In the genomic region with DNA sequence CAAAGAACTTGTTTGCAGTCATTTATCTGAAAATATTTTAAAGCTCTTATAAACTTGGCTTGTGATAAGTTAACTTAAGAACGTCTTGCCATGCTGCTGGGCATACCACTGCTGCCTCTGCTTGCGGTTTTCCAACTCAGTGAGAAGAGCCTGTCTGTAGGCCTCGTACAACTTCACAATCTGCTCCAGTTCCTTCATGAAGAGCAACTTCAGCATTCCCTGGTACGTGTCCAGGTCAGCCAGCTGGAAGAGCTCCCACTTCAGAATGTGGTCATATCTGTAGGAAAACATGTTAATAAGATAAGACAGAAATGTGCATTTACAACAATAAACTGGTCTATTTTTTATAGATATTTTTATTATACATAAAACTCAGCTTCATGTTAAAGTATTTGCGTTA, we compare ENCODE assay signal across 11 mouse cellular contexts. TPM values are rescaled to one million over a fixed set of nuclear protein-coding genes. Genes with fewer than 3 reads are reported as not detected.
DNase-seq lines count a peak whose midpoint lies in the region; ATAC-seq lines count a peak whose summit lies in the region.
"Had no signal": no experiment of that assay in that cellular context is flagged by ENCODE, and none has a peak within 500 bp of the region (broad histone marks: within the 10 kb centered on the region; RNA-seq: fewer than 3 reads in every experiment).

No protein-coding gene starts in this region.

- H3K4me2 ChIP-seq in kidney, embryonic 16.5 days (replicated peaks; ENCODE audit: low read depth, low read length) = no peak overlapping the region
- H3K4me2 ChIP-seq in heart, embryonic 13.5 days = no peak overlapping the region
- no peak overlapping the region for H3K4me2 ChIP-seq in forebrain, embryonic 15.5 days (replicated peaks)
- H3K4me2 ChIP-seq: hindbrain, embryonic 14.5 days had no signal

- no peak overlapping the region for H3K9ac ChIP-seq in kidney, embryonic 16.5 days (replicated peaks; ENCODE audit: low read length)
- H3K9ac ChIP-seq in heart, embryonic 13.5 days = no peak overlapping the region
- H3K9ac ChIP-seq in forebrain, embryonic 15.5 days (replicated peaks) = no peak overlapping the region
- H3K9ac ChIP-seq: hindbrain, embryonic 14.5 days had no signal

- H3K9me3 ChIP-seq in kidney, embryonic 16.5 days (ENCODE audit: low read length) = no peaks in the 10 kb centered on the region
- no peaks in the 10 kb centered on the region for H3K9me3 ChIP-seq in heart, embryonic 13.5 days
- H3K9me3 ChIP-seq in forebrain, embryonic 15.5 days = no peaks in the 10 kb centered on the region

- no peak overlapping the region for H3K27ac ChIP-seq in kidney, embryonic 16.5 days (ENCODE audit: low read length)
- H3K27ac ChIP-seq in heart, embryonic 13.5 days (replicated peaks) = peak overlapping the region; percentile 68
- no peak overlapping the region for H3K27ac ChIP-seq in forebrain, embryonic 15.5 days (replicated peaks)
- H3K27ac ChIP-seq: hindbrain, embryonic 14.5 days had no signal

- H3K4me3 ChIP-seq in kidney, embryonic 16.5 days (ENCODE audit: low read length) = no peak overlapping the region
- H3K4me3 ChIP-seq in heart, embryonic 13.5 days = no peak overlapping the region
- no peak overlapping the region for H3K4me3 ChIP-seq in forebrain, embryonic 15.5 days

- intact Hi-C loops in heart, postnatal 36 days (cut with DNase I) = no loop called here

- DNase-seq in kidney, adult 9 months = peak; percentile 29
- DNase-seq in heart, postnatal 36 days = peak; percentile 32 to 38
- peak; percentile 46 for DNase-seq in lung, postnatal 14 days
- DNase-seq in right cerebral cortex, adult 2 months (ENCODE audit: low spot score in 2 of 2) = no peak
- DNase-seq: cerebellum, postnatal 25 days had no signal

- WGBS in kidney, embryonic 16.5 days = 71% methylated on average over 5 of the region's 5 CpGs
- WGBS in heart, embryonic 13.5 days = 38% methylated on average over 5 of the region's 5 CpGs
- 86% methylated on average over 5 of the region's 5 CpGs for WGBS in forebrain, embryonic 15.5 days

- H3K36me3 ChIP-seq in kidney, embryonic 16.5 days (ENCODE audit: insufficient read depth, low read length) = peaks cover 62% of the 10 kb centered on the region
- peaks cover 89% of the 10 kb centered on the region for H3K36me3 ChIP-seq in heart, embryonic 13.5 days
- peaks cover 68% of the 10 kb centered on the region for H3K36me3 ChIP-seq in forebrain, embryonic 15.5 days

- no peaks in the 10 kb centered on the region for H3K4me1 ChIP-seq in kidney, embryonic 16.5 days (ENCODE audit: insufficient read depth, low read length)
- peaks cover 28% of the 10 kb centered on the region for H3K4me1 ChIP-seq in heart, embryonic 13.5 days
- H3K4me1 ChIP-seq in forebrain, embryonic 15.5 days = no peaks in the 10 kb centered on the region

- H3K27me3 ChIP-seq in kidney, embryonic 16.5 days (ENCODE audit: insufficient read depth, low read length) = no peaks in the 10 kb centered on the region
- H3K27me3 ChIP-seq in heart, embryonic 13.5 days (replicated peaks) = no peaks in the 10 kb centered on the region
- H3K27me3 ChIP-seq in forebrain, embryonic 15.5 days = no peaks in the 10 kb centered on the region
- H3K27me3 ChIP-seq: CH12.LX had no signal

- ATAC-seq in kidney, embryonic 16.5 days (ENCODE audit: low FRiP score, low TSS enrichment) = no peak
- no peak for ATAC-seq in heart, embryonic 13.5 days (ENCODE audit: extremely low read depth, insufficient number of reproducible peaks, low FRiP score, low TSS enrichment)
- ATAC-seq in granulocyte monocyte progenitor cell, adult 5-6 weeks (replicated peaks; ENCODE audit: poor library complexity, severe bottlenecking) = no peak
- ATAC-seq in forebrain, embryonic 15.5 days (replicated peaks) = no peak

RNA-seq across cellular contexts. Expression of gene Sav1, which starts 20.7 kb away (rescaled TPM):
- 0.80 and 1.4 TPM in 2 replicates for polyA plus RNA-seq in kidney, embryonic 16.5 days (2015; fragmentation: Nextera tagmentation; extraction: Ambion mirVana)
- 2.8 and 4.4 TPM in 2 replicates for polyA plus RNA-seq in heart, embryonic 13.5 days (2015; fragmentation: Nextera tagmentation; extraction: Ambion mirVana)
- 10 to 100 TPM; 25.5 TPM for total RNA-seq in heart, postnatal 36 days (2021)
- 47.7 and 59.2 TPM in 2 replicates for total RNA-seq in granulocyte monocyte progenitor cell, adult 5-6 weeks (2014; fragmentation: Nextera tagmentation)
- 27.9 and 33.9 TPM in 2 replicates for total RNA-seq in granulocyte monocyte progenitor cell, adult 5-6 weeks (2017)
- polyA plus RNA-seq in forebrain, embryonic 15.5 days (2015; fragmentation: Nextera tagmentation; extraction: Ambion mirVana) = 4.1 TPM in 2 replicates

Comparison
In these comparisons a context has a peak if more than half of its experiments do, and no peak if none do; other contexts are left out.
1. DNase-seq: peak in kidney, adult 9 months (single experiment), heart, postnatal 36 days (2 of 2) and lung, postnatal 14 days (single experiment); none in right cerebral cortex, adult 2 months (0 of 2).